Comparison of ENCODE assay signal across 16 mouse cellular contexts in the genomic region with DNA sequence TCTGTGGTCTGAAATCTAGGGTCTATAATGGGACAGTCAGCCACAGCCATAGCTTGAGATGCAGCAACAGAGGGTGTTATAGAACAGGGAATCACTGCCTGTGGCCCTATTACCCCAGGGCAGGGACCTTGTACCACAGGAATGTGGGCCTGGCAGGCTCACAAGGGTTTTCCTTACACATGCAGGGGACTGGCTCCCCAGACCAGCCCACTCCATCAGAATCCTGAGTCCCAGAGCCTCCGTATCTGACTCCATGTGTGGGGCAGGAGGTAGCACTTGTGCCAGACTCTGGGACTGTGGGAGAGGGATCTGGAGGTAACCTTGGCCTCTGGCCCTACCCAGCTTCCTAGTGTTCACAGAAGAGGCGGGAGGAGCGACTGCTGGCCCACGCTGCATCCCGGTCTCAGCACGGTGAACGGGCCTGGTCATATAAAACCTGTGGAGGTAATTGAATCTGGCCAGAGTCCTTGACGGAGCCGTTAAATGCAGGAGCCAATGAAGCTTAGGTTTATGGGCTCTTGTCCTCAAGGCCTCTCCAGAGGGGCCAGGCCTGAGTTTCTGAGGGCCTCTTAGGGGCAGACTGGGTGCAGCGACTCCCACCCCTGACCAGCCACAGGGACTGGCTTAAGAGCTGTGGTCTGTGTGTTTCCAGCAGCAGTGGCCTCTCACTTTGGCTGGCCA.
DNase-seq lines count a peak whose midpoint lies in the region; ATAC-seq and TF ChIP-seq lines count a peak whose summit lies in the region.
"Had no signal": no experiment of that assay in that cellular context is flagged by ENCODE, and none has a peak within 500 bp of the region (broad histone marks: within the 10 kb centered on the region; RNA-seq: fewer than 3 reads in every experiment).

No protein-coding gene starts in this region.

- H3K4me1 ChIP-seq in hindbrain, embryonic 13.5 days (replicated peaks) = peaks cover 10% of the 10 kb centered on the region; the same call in 1 of the 2 replicates
- H3K4me1 ChIP-seq in hindbrain, embryonic 14.5 days (replicated peaks; ENCODE audit: control insufficient read depth, insufficient read depth, low read length) = no peaks in the 10 kb centered on the region
- H3K4me1 ChIP-seq in neural tube, embryonic 13.5 days (replicated peaks) = peaks cover 21% of the 10 kb centered on the region
- H3K4me1 ChIP-seq in limb, embryonic 10.5 days = peaks cover 54% of the 10 kb centered on the region
- H3K4me1 ChIP-seq in stomach, postnatal 0 days (replicated peaks; ENCODE audit: control insufficient read depth, insufficient read depth) = no peaks in the 10 kb centered on the region
- H3K4me1 ChIP-seq: heart, embryonic 13.5 days; liver, embryonic 12.5 days had no signal

- no peaks in the 10 kb centered on the region for H3K36me3 ChIP-seq in hindbrain, embryonic 13.5 days
- H3K36me3 ChIP-seq in hindbrain, embryonic 14.5 days (replicated peaks; ENCODE audit: control insufficient read depth, insufficient read depth) = no peaks in the 10 kb centered on the region
- H3K36me3 ChIP-seq in neural tube, embryonic 13.5 days = no peaks in the 10 kb centered on the region
- no peaks in the 10 kb centered on the region for H3K36me3 ChIP-seq in limb, embryonic 10.5 days
- H3K36me3 ChIP-seq in stomach, postnatal 0 days (ENCODE audit: control insufficient read depth, insufficient read depth, low read length) = no peaks in the 10 kb centered on the region
- H3K36me3 ChIP-seq: heart, embryonic 13.5 days; intestine, embryonic 15.5 days; liver, embryonic 12.5 days; lung, embryonic 15.5 days; midbrain, embryonic 15.5 days had no signal

- WGBS in hindbrain, embryonic 13.5 days = 69% methylated on average over 10 of the region's 10 CpGs
- WGBS in hindbrain, embryonic 14.5 days = 79% methylated on average over 10 of the region's 10 CpGs
- 29% methylated on average over 10 of the region's 10 CpGs for WGBS in neural tube, embryonic 13.5 days
- WGBS in limb, embryonic 10.5 days = 42% methylated on average over 10 of the region's 10 CpGs
- WGBS in stomach, postnatal 0 days = 70% methylated on average over 10 of the region's 10 CpGs

- no peak overlapping the region for H3K4me3 ChIP-seq in hindbrain, embryonic 13.5 days
- H3K4me3 ChIP-seq in hindbrain, embryonic 14.5 days (replicated peaks; ENCODE audit: low read length) = no peak overlapping the region
- H3K4me3 ChIP-seq in neural tube, embryonic 13.5 days = no peak overlapping the region
- H3K4me3 ChIP-seq in limb, embryonic 10.5 days = 0 out of 2 replicates have a peak overlapping the region, but pooled peaks have one; percentile 7
- H3K4me3 ChIP-seq in stomach, postnatal 0 days (ENCODE audit: low read depth, low read length) = no peak overlapping the region
- H3K4me3 ChIP-seq: heart, embryonic 13.5 days; intestine, embryonic 15.5 days; liver, embryonic 12.5 days; lung, embryonic 15.5 days; midbrain, embryonic 15.5 days had no signal

- no peak for TF ChIP-seq EP300 in stomach, postnatal 0 days (optimal IDR thresholded peaks at IDR 0.05)

- no peak for DNase-seq in hindbrain, embryonic 14.5 days (ENCODE audit: low spot score)
- no peak for DNase-seq in neural tube, embryonic 10.5 days (ENCODE audit: extremely low spot score, low spot score)
- no peak for DNase-seq in limb, embryonic 10.5 days (ENCODE audit: low spot score)
- no peak for DNase-seq in stomach, postnatal 0 days (ENCODE audit: low spot score)
- DNase-seq in spleen, postnatal 10 days (ENCODE audit: low spot score in 2 of 2) = no peak
- no peak for DNase-seq in spleen, postnatal 36 days (ENCODE audit: low spot score in 2 of 2)
- DNase-seq: cerebellum, adult 9-11 months; gastrocnemius, postnatal 36 days; right cerebral cortex, postnatal 14 days had no signal

- H3K4me2 ChIP-seq in hindbrain, embryonic 13.5 days = no peak overlapping the region
- no peak overlapping the region for H3K4me2 ChIP-seq in hindbrain, embryonic 14.5 days (replicated peaks)
- no peak overlapping the region for H3K4me2 ChIP-seq in neural tube, embryonic 13.5 days
- H3K4me2 ChIP-seq in stomach, postnatal 0 days (replicated peaks; ENCODE audit: low read depth) = no peak overlapping the region
- H3K4me2 ChIP-seq: heart, embryonic 13.5 days; intestine, embryonic 15.5 days; liver, embryonic 12.5 days; lung, embryonic 15.5 days; midbrain, embryonic 15.5 days had no signal

- no peak overlapping the region for H3K27ac ChIP-seq in hindbrain, embryonic 13.5 days
- no peak overlapping the region for H3K27ac ChIP-seq in hindbrain, embryonic 14.5 days
- H3K27ac ChIP-seq in neural tube, embryonic 13.5 days (replicated peaks) = peak overlapping the region; percentile 43
- peak overlapping the region; percentile 76 for H3K27ac ChIP-seq in limb, embryonic 10.5 days
- H3K27ac ChIP-seq in stomach, postnatal 0 days (replicated peaks) = no peak overlapping the region
- H3K27ac ChIP-seq: heart, embryonic 13.5 days; intestine, embryonic 15.5 days; liver, embryonic 12.5 days; lung, embryonic 15.5 days; midbrain, embryonic 15.5 days had no signal

- 0 out of 2 replicates have a peak overlapping the region, but pooled peaks have one; percentile 8 for H3K9ac ChIP-seq in hindbrain, embryonic 13.5 days
- H3K9ac ChIP-seq in hindbrain, embryonic 14.5 days = no peak overlapping the region
- H3K9ac ChIP-seq in neural tube, embryonic 13.5 days = no peak overlapping the region
- no peak overlapping the region for H3K9ac ChIP-seq in stomach, postnatal 0 days (ENCODE audit: low read length)
- H3K9ac ChIP-seq: heart, embryonic 13.5 days; intestine, embryonic 15.5 days; liver, embryonic 12.5 days; lung, embryonic 15.5 days; midbrain, embryonic 15.5 days had no signal

- ATAC-seq in hindbrain, embryonic 13.5 days (ENCODE audit: low FRiP score) = no peak
- ATAC-seq in hindbrain, embryonic 14.5 days (ENCODE audit: low FRiP score) = no peak
- no peak for ATAC-seq in neural tube, embryonic 13.5 days (ENCODE audit: low read depth)
- ATAC-seq in stomach, postnatal 0 days (ENCODE audit: low FRiP score, low TSS enrichment) = peak; percentile 12; the same call in 1 of the 2 replicates
- ATAC-seq: intestine, embryonic 15.5 days; liver, embryonic 12.5 days; midbrain, embryonic 15.5 days had no signal

- no peaks in the 10 kb centered on the region for H3K9me3 ChIP-seq in hindbrain, embryonic 13.5 days
- H3K9me3 ChIP-seq in hindbrain, embryonic 14.5 days (ENCODE audit: control insufficient read depth, low read length) = no peaks in the 10 kb centered on the region
- H3K9me3 ChIP-seq in neural tube, embryonic 13.5 days = no peaks in the 10 kb centered on the region
- H3K9me3 ChIP-seq in limb, embryonic 10.5 days (replicated peaks) = no peaks in the 10 kb centered on the region
- no peaks in the 10 kb centered on the region for H3K9me3 ChIP-seq in stomach, postnatal 0 days (ENCODE audit: control insufficient read depth, low read length)
- H3K9me3 ChIP-seq: heart, embryonic 13.5 days; intestine, embryonic 15.5 days; liver, embryonic 12.5 days; lung, embryonic 15.5 days; midbrain, embryonic 15.5 days had no signal

- no peak for TF ChIP-seq CTCF in stomach, postnatal 0 days (IDR thresholded peaks at IDR 0.05; ENCODE audit: low read depth)

- peaks cover 34% of the 10 kb centered on the region for H3K27me3 ChIP-seq in hindbrain, embryonic 13.5 days
- 0 out of 2 replicates have a peak, but pooled peaks cover 4% of the 10 kb centered on the region for H3K27me3 ChIP-seq in hindbrain, embryonic 14.5 days (ENCODE audit: control insufficient read depth, insufficient read depth, low read length)
- peaks cover 41% of the 10 kb centered on the region for H3K27me3 ChIP-seq in neural tube, embryonic 13.5 days
- peaks cover 60% of the 10 kb centered on the region for H3K27me3 ChIP-seq in limb, embryonic 10.5 days (ENCODE audit: low read depth, poor library complexity, severe bottlenecking)
- H3K27me3 ChIP-seq in stomach, postnatal 0 days (ENCODE audit: control insufficient read depth, insufficient read depth, low read length) = no peaks in the 10 kb centered on the region
- H3K27me3 ChIP-seq: intestine, embryonic 15.5 days; liver, embryonic 12.5 days; lung, embryonic 15.5 days had no signal

Comparison
In these comparisons a context has a peak if more than half of its experiments do, and no peak if none do; other contexts are left out.
1. H3K27ac ChIP-seq: peak in neural tube, embryonic 13.5 days (single experiment) and limb, embryonic 10.5 days (single experiment); none in hindbrain, embryonic 13.5 days (single experiment), hindbrain, embryonic 14.5 days (single experiment) and stomach, postnatal 0 days (single experiment).